8 mouse cellular contexts compared by ENCODE assay signal in genomic region chr8:84637946-84638554, GRCm38 (mm10). TPM values are rescaled to one million over a fixed set of nuclear protein-coding genes. Genes with fewer than 3 reads are reported as not detected.
A peak's percentile ranks its signal among the peaks of the same experiment; 100 is the strongest.
DNase-seq lines count a peak whose midpoint lies in the region; ATAC-seq and TF ChIP-seq lines count a peak whose summit lies in the region.

No protein-coding gene starts in this region.

- no peak for ATAC-seq in forebrain, embryonic 16.5 days
- ATAC-seq in liver, embryonic 14.5 days (ENCODE audit: insufficient read depth) = no peak

- no peak for TF ChIP-seq EP300 in liver, embryonic 14.5 days (IDR thresholded peaks at IDR 0.05; ENCODE audit: low read depth)

- peaks cover 22% of the 10 kb centered on the region for H3K4me1 ChIP-seq in forebrain, embryonic 16.5 days (replicated peaks; ENCODE audit: control insufficient read depth, insufficient read depth, low read length)
- H3K4me1 ChIP-seq in liver, embryonic 14.5 days (replicated peaks; ENCODE audit: control insufficient read depth in 2 of 2, insufficient read depth in 2 of 2, low read length in 1 of 2) = peaks cover 0 to 2% of the 10 kb centered on the region in 2 experiments; a peak in 2 of 4 replicates

- peak overlapping the region; percentile 56 for H3K4me3 ChIP-seq in forebrain, embryonic 16.5 days (replicated peaks; ENCODE audit: low read length)
- peak overlapping the region; percentile 71 for H3K4me3 ChIP-seq in liver, embryonic 14.5 days (ENCODE audit: insufficient read depth in 1 of 2, low read depth in 2 of 2, low read length in 2 of 2)

- no peaks in the 10 kb centered on the region for H3K9me3 ChIP-seq in forebrain, embryonic 16.5 days (ENCODE audit: control insufficient read depth, low read length)
- H3K9me3 ChIP-seq in liver, embryonic 14.5 days (ENCODE audit: control insufficient read depth, low read length) = no peaks in the 10 kb centered on the region

- DNase-seq in cerebellum, adult 11-12 months = peak; percentile 55
- DNase-seq in cerebellum, adult 18-20 months = no peak
- DNase-seq in 416B (ENCODE audit: low read depth) = peak; percentile 45
- no peak for DNase-seq in liver, embryonic 14.5 days (ENCODE audit: low read depth in 3 of 3, low spot score in 3 of 3)
- no peak for DNase-seq in c-Kit-positive CD71-positive TER-119-positive erythroid progenitor cells, embryonic 14.5 days (ENCODE audit: low spot score)
- no peak for DNase-seq in ovary, postnatal 10 days (ENCODE audit: low spot score)
- no peak for DNase-seq in ovary, postnatal 36 days (ENCODE audit: low spot score)

- TF ChIP-seq CTCF in liver, embryonic 14.5 days (IDR thresholded peaks at IDR 0.05; ENCODE audit: low read depth) = no peak

- no peak overlapping the region; the same call in 1 of the 2 replicates for H3K27ac ChIP-seq in forebrain, embryonic 16.5 days (ENCODE audit: low read length)
- no peak overlapping the region for H3K27ac ChIP-seq in liver, embryonic 14.5 days

- H3K9ac ChIP-seq in forebrain, embryonic 16.5 days (replicated peaks; ENCODE audit: low read depth, low read length) = peak overlapping the region; percentile 63
- peak overlapping the region; percentile 73; the same call in 1 of the 2 replicates for H3K9ac ChIP-seq in liver, embryonic 14.5 days (replicated peaks)

- no peaks in the 10 kb centered on the region for H3K27me3 ChIP-seq in forebrain, embryonic 16.5 days (replicated peaks; ENCODE audit: control insufficient read depth, insufficient read depth, low read length)
- no peaks in the 10 kb centered on the region; the same call in 1 of the 2 replicates for H3K27me3 ChIP-seq in liver, embryonic 14.5 days (ENCODE audit: control insufficient read depth, insufficient read depth, low read length)

- H3K36me3 ChIP-seq in forebrain, embryonic 16.5 days (ENCODE audit: control insufficient read depth, insufficient read depth) = no peaks in the 10 kb centered on the region
- no peaks in the 10 kb centered on the region for H3K36me3 ChIP-seq in liver, embryonic 14.5 days (replicated peaks; ENCODE audit: control insufficient read depth, insufficient read depth, low read depth)

- H3K4me2 ChIP-seq in forebrain, embryonic 16.5 days (ENCODE audit: low read length) = peak overlapping the region; percentile 91
- peak overlapping the region; percentile 75 for H3K4me2 ChIP-seq in liver, embryonic 14.5 days (ENCODE audit: low read depth)

- 34% methylated on average over 8 of the region's 8 CpGs for WGBS in forebrain, embryonic 16.5 days
- WGBS in liver, embryonic 14.5 days (ENCODE audit: insufficient replicate concordance) = 40% methylated on average over 8 of the region's 8 CpGs

RNA-seq across cellular contexts. Expression of gene Ier2, which starts 24.6 kb away (rescaled TPM):
- 22.5 and 25.5 TPM in 2 replicates for polyA plus RNA-seq in forebrain, embryonic 16.5 days (2015; fragmentation: Nextera tagmentation; extraction: Ambion mirVana)
- 6.2 and 8.4 TPM in 2 replicates for polyA plus RNA-seq in liver, embryonic 14.5 days (2012; rRNA removed)
- 12.6 and 15.0 TPM in 2 replicates for polyA plus RNA-seq in liver, embryonic 14.5 days (2014; fragmentation: Nextera tagmentation; extraction: Ambion mirVana)

RNA-seq across cellular contexts. Expression of gene Trmt1, which starts 48.1 kb away (rescaled TPM):
- polyA plus RNA-seq in forebrain, embryonic 16.5 days (2015; fragmentation: Nextera tagmentation; extraction: Ambion mirVana) = 63.4 and 73.3 TPM in 2 replicates
- 37.5 and 37.6 TPM in 2 replicates for polyA plus RNA-seq in liver, embryonic 14.5 days (2012; rRNA removed)
- 27.4 and 34.1 TPM in 2 replicates for polyA plus RNA-seq in liver, embryonic 14.5 days (2014; fragmentation: Nextera tagmentation; extraction: Ambion mirVana)

RNA-seq across cellular contexts. Expression of gene Nacc1, which starts 49.6 kb away (rescaled TPM):
- 15.5 and 15.7 TPM in 2 replicates for polyA plus RNA-seq in forebrain, embryonic 16.5 days (2015; fragmentation: Nextera tagmentation; extraction: Ambion mirVana)
- polyA plus RNA-seq in liver, embryonic 14.5 days (2012; rRNA removed) = 19.0 and 21.2 TPM in 2 replicates
- 6.3 and 7.6 TPM in 2 replicates for polyA plus RNA-seq in liver, embryonic 14.5 days (2014; fragmentation: Nextera tagmentation; extraction: Ambion mirVana)

Comparison
In these comparisons a context has a peak if more than half of its experiments do, and no peak if none do; other contexts are left out.
1. DNase-seq: peak in cerebellum, adult 11-12 months (single experiment) and 416B (single experiment); none in cerebellum, adult 18-20 months (0 of 2), liver, embryonic 14.5 days (0 of 3), c-Kit-positive CD71-positive TER-119-positive erythroid progenitor cells, embryonic 14.5 days (single experiment), ovary, postnatal 10 days (single experiment) and ovary, postnatal 36 days (single experiment).